Mouse (Mus musculus): ENCODE data around the gene Vmn2r105. TPM values are rescaled to one million over a fixed set of nuclear protein-coding genes. Genes with fewer than 3 reads are reported as not detected.

Gene Vmn2r105
- total RNA-seq (2018; cell fraction: chromatin; rRNA removed) = not detected
- not detected for total RNA-seq (2018; cell fraction: cytosol; rRNA removed)
- total RNA-seq (2018; cell fraction: nucleus; rRNA removed) = not detected
- not detected in 3 replicates for polyA plus RNA-seq (2018)

DNA sequence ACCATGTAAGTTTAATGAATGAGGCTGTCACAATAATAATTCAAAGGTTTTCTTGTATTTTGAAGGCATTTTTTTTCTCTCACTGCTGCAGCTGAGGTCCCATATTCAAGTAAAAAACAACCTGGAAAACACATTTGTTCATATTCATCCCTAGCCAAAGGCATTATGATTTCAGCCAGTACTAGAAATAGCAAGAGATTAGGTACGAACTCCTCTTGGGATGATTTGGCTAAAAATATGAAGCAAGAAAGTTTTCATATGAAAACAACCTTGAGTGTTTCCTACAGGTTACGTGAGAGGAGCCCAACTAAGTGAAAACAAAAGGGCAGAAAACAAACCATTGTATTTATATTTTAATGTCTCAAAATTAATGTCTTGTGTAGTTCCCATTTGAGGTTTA, at the start of gene Vmn2r105:
Gene Vmn2r105, minus strand, starts transcription at position 101 of the 400 bp plus-strand sequence.
- 81% methylated on average over 2 of the region's 2 CpGs for WGBS (ENCODE audit: missing documents)
- H3K4me3 ChIP-seq (ENCODE audit: inconsistent target) = no peak within 1 kb of the TSS

DNA sequence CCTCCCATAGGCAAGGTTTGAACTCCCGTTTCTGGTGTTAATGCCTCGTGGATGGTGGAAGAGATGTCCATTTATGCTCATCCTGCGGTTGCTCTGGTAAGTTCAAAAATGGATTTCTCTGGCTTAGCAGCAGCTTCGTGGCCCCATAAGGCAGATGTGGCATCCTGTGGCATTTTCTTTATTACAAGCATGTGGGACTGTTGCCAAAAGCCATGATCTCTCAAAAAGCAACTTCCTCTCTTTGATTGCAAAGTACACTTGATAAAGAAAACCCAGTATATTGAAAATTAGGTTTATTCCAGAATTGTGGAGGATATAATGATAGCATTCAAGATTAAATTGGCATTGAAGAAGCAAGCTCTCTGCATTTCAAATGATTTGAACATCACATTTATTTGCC, 20.7 kb upstream of the Vmn2r105 start:
- H3K36me3 ChIP-seq (ENCODE audit: inconsistent target) = no peaks in the 10 kb centered on the region
- H3K79me2 ChIP-seq (ENCODE audit: inconsistent target) = no peaks in the 10 kb centered on the region
- 65% methylated on average over 4 of the region's 4 CpGs for WGBS (ENCODE audit: missing documents)
- no peak overlapping the region for H3K4me3 ChIP-seq (ENCODE audit: inconsistent target)
- H3K27ac ChIP-seq = no peak overlapping the region

More for the DNA sequence above, at the start of gene Vmn2r105:
- H3K79me2 ChIP-seq (ENCODE audit: inconsistent target) = no peaks in the 10 kb centered on the region
- H3K27ac ChIP-seq = no peak within 1 kb of the TSS
- no peaks in the 10 kb centered on the region for H3K36me3 ChIP-seq (ENCODE audit: inconsistent target)

DNA sequence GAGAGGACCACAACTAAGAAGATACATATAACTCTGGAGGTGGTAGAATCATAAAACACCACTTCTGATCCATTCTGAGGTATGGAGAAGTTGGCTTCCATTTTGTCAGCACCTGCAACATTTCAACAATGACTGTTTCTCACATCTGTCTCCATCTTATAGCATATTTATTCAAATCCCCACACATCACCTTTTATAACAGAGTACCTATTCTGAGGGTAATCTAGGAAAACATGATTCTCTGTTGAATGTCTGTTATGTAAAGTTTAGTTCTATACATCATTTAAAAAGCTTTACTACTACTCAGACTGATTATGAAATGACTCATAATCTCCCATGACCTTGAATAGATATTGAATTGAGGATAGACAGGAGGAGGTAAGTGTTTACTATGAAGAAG, 51.9 kb downstream of the Vmn2r105 start, which contains the start of gene Fpr-rs6:
Gene Fpr-rs6, minus strand, starts transcription at position 101 of the 400 bp plus-strand sequence.
- Histone ChIP-seq H3K36me3 (ENCODE audit: inconsistent target) (no peaks in the 10 kb centered on the region), H3K79me2 (ENCODE audit: inconsistent target) (no peaks in the 10 kb centered on the region), H3K4me3 (ENCODE audit: inconsistent target) (no peak within 1 kb of the TSS)

More for the DNA sequence above, 51.9 kb downstream of the Vmn2r105 start, which contains the start of gene Fpr-rs6:
- H3K27ac ChIP-seq = no peak within 1 kb of the TSS

Other genes with a start within 250 kb of the Vmn2r105 start
- not detected in 3 replicates for gene Vmn2r104, start 186.7 kb downstream of the Vmn2r105 start, polyA plus RNA-seq (2018)
- gene Fpr-rs7, start 120.8 kb downstream of the Vmn2r105 start, polyA plus RNA-seq (2018) = not detected in 3 replicates
- gene Fpr-rs6, start 52.0 kb downstream of the Vmn2r105 start, polyA plus RNA-seq (2018) = not detected in 3 replicates
- gene Vmn2r106, start 50.5 kb upstream of the Vmn2r105 start, polyA plus RNA-seq (2018) = not detected in 3 replicates
- gene Vmn2r107, start 110.2 kb upstream of the Vmn2r105 start, polyA plus RNA-seq (2018) = not detected in 3 replicates
- not detected in 3 replicates for gene Vmn1r224, start 179.1 kb upstream of the Vmn2r105 start, polyA plus RNA-seq (2018)
- not detected in 3 replicates for gene Vmn2r108, start 246.3 kb upstream of the Vmn2r105 start, polyA plus RNA-seq (2018)

Measured in macrophage (primary cell).